Mouse (Mus musculus): Measurements from ENCODE around the gene Fam173a. TPM values are rescaled to one million over a fixed set of nuclear protein-coding genes. Genes with fewer than 3 reads are reported as not detected.
"Not testable (repeated sequence)": the region's sequence is repeated elsewhere in the genome, so short reads cannot be mapped to it uniquely, and the experiment has no call there.

Fam173a gene
- polyA plus RNA-seq, 1 experiment from 2014 or later: 82.5 TPM

GRCm38 (mm10) chr17:25808789-25809605 lies 16.3 kb upstream of the Fam173a start, which contains the start of gene Fbxl16:
Gene Fbxl16 (plus strand): TSS chr17:25809085.
- Histone ChIP-seq H3K27ac (peak within 1 kb of the TSS; percentile 56), H3K4me3 (replicated peaks) (peak within 1 kb of the TSS; percentile 66), H3K9me3 (no peaks in the 10 kb centered on the region; the same call in 1 of the 2 replicates), H3K4me2 (replicated peaks) (peak within 1 kb of the TSS; percentile 99), H3K36me3 (no peaks in the 10 kb centered on the region), H3K9ac (peak within 1 kb of the TSS; percentile 54), H3K4me1 (replicated peaks) (peaks cover 16% of the 10 kb centered on the region), H3K27me3 (replicated peaks) (peaks cover 39% of the 10 kb centered on the region)
- WGBS: under 1% methylated on average over 85 of the region's 100 CpGs
- ATAC-seq: peak; percentile 90

- Histone ChIP-seq H3K36me3 (no peaks in the 10 kb centered on the region), H3K9ac (no peak overlapping the region), H3K27me3 (replicated peaks) (peaks cover 36% of the 10 kb centered on the region), H3K4me1 (replicated peaks) (peaks cover 12% of the 10 kb centered on the region), H3K4me2 (replicated peaks) (peak overlapping the region; percentile 99), H3K4me3 (replicated peaks) (no peak overlapping the region), H3K27ac (no peak overlapping the region), H3K9me3 (no peaks in the 10 kb centered on the region; the same call in 1 of the 2 replicates)
- ATAC-seq: no peak
- WGBS: 45% methylated on average over 5 of the region's 5 CpGs
Measured at GRCm38 (mm10) chr17:25808028-25808427, 15.3 kb upstream of the Fam173a start.

- not testable (repeated sequence) for H3K4me3 ChIP-seq (replicated peaks); ATAC-seq; H3K36me3 ChIP-seq; H3K4me2 ChIP-seq (replicated peaks); H3K27ac ChIP-seq; H3K9me3 ChIP-seq; H3K9ac ChIP-seq; H3K4me1 ChIP-seq (replicated peaks)
- WGBS: 49% methylated on average over 2 of the region's 2 CpGs
- H3K27me3 ChIP-seq (replicated peaks): peaks cover 31% of the 10 kb centered on the region
Measured at GRCm38 (mm10) chr17:25807452-25807851, 14.8 kb upstream of the Fam173a start.

- H3K9me3 ChIP-seq: no peaks in the 10 kb centered on the region; the same call in 1 of the 2 replicates
- H3K27me3 ChIP-seq (replicated peaks): peaks cover 26% of the 10 kb centered on the region
- no peak overlapping the region for H3K9ac ChIP-seq
- peaks cover 10% of the 10 kb centered on the region for H3K4me1 ChIP-seq (replicated peaks)
- H3K4me2 ChIP-seq (replicated peaks): no peak overlapping the region
- ATAC-seq: peak; percentile 42; the same call in 1 of the 2 replicates
- no peaks in the 10 kb centered on the region for H3K36me3 ChIP-seq
- WGBS: 71% methylated on average over 4 of the region's 4 CpGs
- H3K27ac ChIP-seq: no peak overlapping the region
- no peak overlapping the region for H3K4me3 ChIP-seq (replicated peaks)
Measured at GRCm38 (mm10) chr17:25806507-25806906, 13.8 kb upstream of the Fam173a start.

GRCm38 (mm10) chr17:25802825-25803517 lies 10.3 kb upstream of the Fam173a start:
- Histone ChIP-seq H3K9me3 (no peaks in the 10 kb centered on the region), H3K4me2 (replicated peaks) (no peak overlapping the region), H3K9ac (no peak overlapping the region), H3K27ac (no peak overlapping the region), H3K36me3 (no peaks in the 10 kb centered on the region), H3K4me1 (replicated peaks) (no peaks in the 10 kb centered on the region), H3K27me3 (replicated peaks) (peaks cover 7% of the 10 kb centered on the region; the same call in 1 of the 2 replicates), H3K4me3 (replicated peaks) (no peak overlapping the region)
- peak; percentile 73 for ATAC-seq
- 12% methylated on average over 10 of the region's 10 CpGs for WGBS

- Histone ChIP-seq H3K4me1 (replicated peaks) (peaks cover 10% of the 10 kb centered on the region), H3K4me2 (replicated peaks) (no peak overlapping the region), H3K9me3 (no peaks in the 10 kb centered on the region), H3K36me3 (no peaks in the 10 kb centered on the region), H3K9ac (no peak overlapping the region), H3K27ac (no peak overlapping the region), H3K27me3 (replicated peaks) (peaks cover 5% of the 10 kb centered on the region; the same call in 1 of the 2 replicates), H3K4me3 (replicated peaks) (no peak overlapping the region)
- 6% methylated on average over 6 of the region's 6 CpGs for WGBS
- ATAC-seq: no peak
Measured at GRCm38 (mm10) chr17:25801029-25801428, 8.3 kb upstream of the Fam173a start.

GRCm38 (mm10) chr17:25796951-25797369 lies 4.3 kb upstream of the Fam173a start, which contains the start of gene Metrn:
Gene Metrn (minus strand): TSS chr17:25797136.
- Histone ChIP-seq H3K27me3 (replicated peaks) (0 out of 2 replicates have a peak, but pooled peaks cover 5% of the 10 kb centered on the region), H3K36me3 (no peaks in the 10 kb centered on the region; the same call in 1 of the 2 replicates), H3K27ac (peak within 1 kb of the TSS; percentile 56), H3K4me3 (replicated peaks) (peak within 1 kb of the TSS; percentile 91), H3K4me2 (replicated peaks) (peak within 1 kb of the TSS; percentile 96), H3K9ac (peak within 1 kb of the TSS; percentile 78), H3K9me3 (no peaks in the 10 kb centered on the region), H3K4me1 (replicated peaks) (peaks cover 37% of the 10 kb centered on the region)
- WGBS: under 1% methylated on average over 35 of the region's 35 CpGs
- peak; percentile 88 for ATAC-seq

- ATAC-seq: peak; percentile 6; the same call in 1 of the 2 replicates
Measured at GRCm38 (mm10) chr17:25796211-25796771, 3.6 kb upstream of the Fam173a start.

GRCm38 (mm10) chr17:25795609-25796092 lies 3.0 kb upstream of the Fam173a start, which contains the start of gene AC134908.4:
Gene AC134908.4 (minus strand): TSS chr17:25795659.
- 38% methylated on average over 6 of the region's 6 CpGs for WGBS

More at GRCm38 (mm10) chr17:25796211-25796771, 3.6 kb upstream of the Fam173a start:
- Histone ChIP-seq H3K4me1 (replicated peaks) (peaks cover 40% of the 10 kb centered on the region), H3K27ac (peak overlapping the region; percentile 27; the same call in 1 of the 2 replicates), H3K27me3 (replicated peaks) (0 out of 2 replicates have a peak, but pooled peaks cover 2% of the 10 kb centered on the region), H3K9me3 (no peaks in the 10 kb centered on the region), H3K36me3 (no peaks in the 10 kb centered on the region; the same call in 1 of the 2 replicates), H3K9ac (peak overlapping the region; percentile 78), H3K4me2 (replicated peaks) (peak overlapping the region; percentile 96), H3K4me3 (replicated peaks) (peak overlapping the region; percentile 91)
- 3% methylated on average over 37 of the region's 37 CpGs for WGBS

GRCm38 (mm10) chr17:25794998-25795397 lies 2.3 kb upstream of the Fam173a start:
- H3K4me2 ChIP-seq (replicated peaks): peak overlapping the region; percentile 96
- H3K27me3 ChIP-seq (replicated peaks): no peaks in the 10 kb centered on the region
- H3K9me3 ChIP-seq: no peaks in the 10 kb centered on the region
- 83% methylated on average over 17 of the region's 17 CpGs for WGBS
- 0 out of 2 replicates have a peak overlapping the region, but pooled peaks have one; percentile 78 for H3K9ac ChIP-seq
- ATAC-seq: no peak
- no peaks in the 10 kb centered on the region; the same call in 1 of the 2 replicates for H3K36me3 ChIP-seq
- H3K4me1 ChIP-seq (replicated peaks): peaks cover 47% of the 10 kb centered on the region
- H3K4me3 ChIP-seq (replicated peaks): no peak overlapping the region
- H3K27ac ChIP-seq: no peak overlapping the region

More at GRCm38 (mm10) chr17:25795609-25796092, 3.0 kb upstream of the Fam173a start, which contains the start of gene AC134908.4:
- no peaks in the 10 kb centered on the region for H3K9me3 ChIP-seq
- H3K27ac ChIP-seq: peak within 1 kb of the TSS; percentile 27; the same call in 1 of the 2 replicates
- H3K27me3 ChIP-seq (replicated peaks): no peaks in the 10 kb centered on the region
- H3K4me2 ChIP-seq (replicated peaks): peak within 1 kb of the TSS; percentile 96
- ATAC-seq: no peak
- H3K4me1 ChIP-seq (replicated peaks): peaks cover 45% of the 10 kb centered on the region
- H3K4me3 ChIP-seq (replicated peaks): peak within 1 kb of the TSS; percentile 91
- peak within 1 kb of the TSS; percentile 78 for H3K9ac ChIP-seq
- no peaks in the 10 kb centered on the region; the same call in 1 of the 2 replicates for H3K36me3 ChIP-seq

- no peaks in the 10 kb centered on the region for H3K9me3 ChIP-seq
- H3K27ac ChIP-seq: peak overlapping the region; percentile 95; the same call in 1 of the 2 replicates
- H3K4me2 ChIP-seq (replicated peaks): no peak overlapping the region
- no peaks in the 10 kb centered on the region for H3K27me3 ChIP-seq (replicated peaks)
- no peak for ATAC-seq
- H3K9ac ChIP-seq: 0 out of 2 replicates have a peak overlapping the region, but pooled peaks have one; percentile 13
- H3K4me3 ChIP-seq (replicated peaks): no peak overlapping the region
- peaks cover 4% of the 10 kb centered on the region; the same call in 1 of the 2 replicates for H3K36me3 ChIP-seq
- peaks cover 47% of the 10 kb centered on the region for H3K4me1 ChIP-seq (replicated peaks)
- WGBS: 78% methylated on average over 13 of the region's 13 CpGs
Measured at GRCm38 (mm10) chr17:25794197-25794596, 1.5 kb upstream of the Fam173a start.
